Mouse (Mus musculus) ES-Bruce4 (cell line): ENCODE measurements around the gene Cd300lf. TPM values are rescaled to one million over a fixed set of nuclear protein-coding genes. Genes with fewer than 3 reads are reported as not detected.

ENCODE experiments used
- H3K27ac ChIP-seq: 2 replicates; pipeline ENCODE4 v1.5.1; 2012; ENCODE audit warnings: low read length, inconsistent platforms; ENCODE audit not compliant: insufficient read depth
- H3K27me3 ChIP-seq: 2 replicates; pipeline ENCODE4 v1.6.1; 2012; ENCODE audit warnings: mild to moderate bottlenecking, low read length, inconsistent platforms; ENCODE audit not compliant: control insufficient read depth, poor library complexity, insufficient read depth, severe bottlenecking
- H3K36me3 ChIP-seq: 2 replicates; pipeline ENCODE4 v1.6.1; 2012; ENCODE audit warnings: inconsistent platforms, mild to moderate bottlenecking, low read length, moderate library complexity; ENCODE audit not compliant: control insufficient read depth, poor library complexity, insufficient read depth, severe bottlenecking
- H3K4me1 ChIP-seq: one replicate; pipeline ENCODE4 v1.8.1; 2011; ENCODE audit warnings: low read length; ENCODE audit not compliant: control insufficient read depth, insufficient read depth
- H3K4me3 ChIP-seq: 2 replicates; pipeline ENCODE4 v1.5.1; 2011; ENCODE audit warnings: low read depth, mild to moderate bottlenecking, low read length
- H3K9ac ChIP-seq: 2 replicates; pipeline ENCODE4 v1.6.1; 2012; ENCODE audit warnings: low read depth, mild to moderate bottlenecking, inconsistent platforms; ENCODE audit not compliant: poor library complexity, severe bottlenecking
- H3K9me3 ChIP-seq: replicated peaks from 2 replicates; pipeline ENCODE4 v1.6.1; 2012; ENCODE audit warnings: mild to moderate bottlenecking, low read length, inconsistent platforms; ENCODE audit not compliant: control insufficient read depth, poor library complexity, insufficient read depth, severe bottlenecking
- CTCF ChIP-seq: IDR thresholded peaks from one replicate; pipeline ENCODE4 v1.8.1; 2011; ENCODE audit warnings: low read depth, low read length
- EP300 ChIP-seq: IDR thresholded peaks from 2 replicates; pipeline ENCODE4 v1.6.1; 2011; ENCODE audit warnings: low read depth, low read length; ENCODE audit not compliant: insufficient read depth
- POLR2A ChIP-seq: IDR thresholded peaks from one replicate; pipeline ENCODE4 v1.8.1; 2011; ENCODE audit warnings: low read length; ENCODE audit not compliant: insufficient read depth
- polyA plus RNA-seq: library from polyadenylated mRNA; stranded (reverse); fragments of >200 nt; gene quantifications from 2 replicates; pipeline ENCODE4 v1.2.4, GENCODE M21; 2011; ENCODE audit warnings: low read depth; ENCODE audit not compliant: missing spikeins, insufficient read depth, insufficient read length

Cd300lf gene
- polyA plus RNA-seq, 1 experiment = 1.1 TPM

GRCm38 (mm10) chr11:115099241-115099840 is 34.5 kb downstream of the Cd300lf start:
- Histone ChIP-seq H3K27ac (no peak overlapping the region), H3K36me3 (no peaks in the 10 kb centered on the region), H3K27me3 (no peaks in the 10 kb centered on the region), H3K4me3 (no peak overlapping the region), H3K9ac (no peak overlapping the region), H3K4me1 (peaks cover 10% of the 10 kb centered on the region), H3K9me3 (no peaks in the 10 kb centered on the region)
- TF ChIP-seq EP300 (peak; percentile 73), POLR2A (no peak), CTCF (no peak)

- Histone ChIP-seq H3K9me3 (peaks cover 3% of the 10 kb centered on the region; the same call in 1 of the 2 replicates), H3K27me3 (no peaks in the 10 kb centered on the region), H3K9ac (no peak overlapping the region), H3K4me1 (peaks cover 10% of the 10 kb centered on the region), H3K4me3 (no peak overlapping the region), H3K36me3 (no peaks in the 10 kb centered on the region), H3K27ac (no peak overlapping the region)
- no peak for TF ChIP-seq EP300
- no peak for TF ChIP-seq POLR2A
- TF ChIP-seq CTCF = no peak
Measured at GRCm38 (mm10) chr11:115098203-115098932, 35.4 kb downstream of the Cd300lf start.

- TF ChIP-seq CTCF = no peak
- no peak for TF ChIP-seq EP300
- TF ChIP-seq POLR2A = no peak
- peaks cover 8% of the 10 kb centered on the region; the same call in 1 of the 2 replicates for H3K9me3 ChIP-seq
- no peaks in the 10 kb centered on the region for H3K36me3 ChIP-seq
- peaks cover 4% of the 10 kb centered on the region for H3K4me1 ChIP-seq
- H3K27ac ChIP-seq = no peak overlapping the region
- no peak overlapping the region for H3K9ac ChIP-seq
- H3K27me3 ChIP-seq = no peaks in the 10 kb centered on the region
- H3K4me3 ChIP-seq = no peak overlapping the region
Measured at GRCm38 (mm10) chr11:115092140-115092539, 41.7 kb downstream of the Cd300lf start.

- peaks cover 2% of the 10 kb centered on the region for H3K4me1 ChIP-seq
- peak within 1 kb of the TSS; percentile 24 for H3K4me3 ChIP-seq
- H3K36me3 ChIP-seq = no peaks in the 10 kb centered on the region
- H3K27ac ChIP-seq = no peak within 1 kb of the TSS
- no peak for TF ChIP-seq CTCF
- TF ChIP-seq EP300 = 0 out of 2 replicates have a peak, but pooled peaks have one; percentile 20
- no peaks in the 10 kb centered on the region for H3K27me3 ChIP-seq
- H3K9me3 ChIP-seq = peaks cover 8% of the 10 kb centered on the region; the same call in 1 of the 2 replicates
- H3K9ac ChIP-seq = no peak within 1 kb of the TSS
Measured at GRCm38 (mm10) chr11:115091362-115091901, 42.4 kb downstream of the Cd300lf start, which contains the start of gene Rab37. TSS of gene Rab37 (plus strand) at chr11:115091431.

- H3K4me3 ChIP-seq = no peak overlapping the region
- no peaks in the 10 kb centered on the region for H3K27me3 ChIP-seq
- peaks cover 8% of the 10 kb centered on the region; the same call in 1 of the 2 replicates for H3K9me3 ChIP-seq
- no peaks in the 10 kb centered on the region for H3K36me3 ChIP-seq
- no peak overlapping the region for H3K9ac ChIP-seq
- no peak overlapping the region for H3K27ac ChIP-seq
- H3K4me1 ChIP-seq = no peaks in the 10 kb centered on the region
- TF ChIP-seq CTCF = peak; percentile 84
- TF ChIP-seq EP300 = no peak
- TF ChIP-seq POLR2A = no peak
Measured at GRCm38 (mm10) chr11:115089853-115090252, 43.9 kb downstream of the Cd300lf start.

- Histone ChIP-seq H3K4me1 (no peaks in the 10 kb centered on the region), H3K36me3 (no peaks in the 10 kb centered on the region), H3K27ac (no peak overlapping the region), H3K27me3 (no peaks in the 10 kb centered on the region), H3K9me3 (peaks cover 3% of the 10 kb centered on the region; the same call in 1 of the 2 replicates), H3K9ac (no peak overlapping the region), H3K4me3 (no peak overlapping the region)
- TF ChIP-seq EP300 (no peak), POLR2A (no peak), CTCF (no peak)
Measured at GRCm38 (mm10) chr11:115086213-115086612, 47.6 kb downstream of the Cd300lf start.
